Mouse (Mus musculus) neural tube, embryonic 13.5 days (tissue): ENCODE results near the gene Cacng5. TPM values are rescaled to one million over a fixed set of nuclear protein-coding genes. Genes with fewer than 3 reads are reported as not detected.

ENCODE experiments used
- ATAC-seq: fragments of 200-750 bp; cut with Nextera tagmentation; 2 replicates; pipeline ENCODE4 v1.8.0; 2017; ENCODE audit warnings: low read depth, mild to moderate bottlenecking, moderate TSS enrichment, moderate library complexity
- H3K27ac ChIP-seq: fragments of 300-500 bp; sonication (generic); replicated peaks from 2 replicates; pipeline ENCODE4 v1.5.1; 2015; ENCODE audit warnings: moderate library complexity, mild to moderate bottlenecking, inconsistent platforms
- H3K27me3 ChIP-seq: fragments of 300-500 bp; sonication (generic); 2 replicates; pipeline ENCODE4 v1.6.1; 2015; ENCODE audit warnings: mild to moderate bottlenecking, inconsistent platforms
- H3K36me3 ChIP-seq: fragments of 300-500 bp; sonication (generic); 2 replicates; pipeline ENCODE4 v1.6.1; 2015; ENCODE audit warnings: mild to moderate bottlenecking, inconsistent platforms
- H3K4me1 ChIP-seq: fragments of 300-500 bp; sonication (generic); replicated peaks from 2 replicates; pipeline ENCODE4 v1.6.1; 2015; ENCODE audit warnings: inconsistent platforms
- H3K4me2 ChIP-seq: fragments of 300-500 bp; sonication (generic); 2 replicates; pipeline ENCODE4 v1.6.1; 2015; ENCODE audit warnings: inconsistent platforms, mild to moderate bottlenecking, moderate library complexity
- H3K4me3 ChIP-seq: fragments of 300-500 bp; sonication (generic); 2 replicates; pipeline ENCODE4 v1.5.1; 2015; ENCODE audit warnings: mild to moderate bottlenecking, inconsistent platforms
- H3K9ac ChIP-seq: fragments of 300-500 bp; sonication (generic); 2 replicates; pipeline ENCODE4 v1.6.1; 2015; ENCODE audit warnings: moderate library complexity, mild to moderate bottlenecking, inconsistent platforms
- H3K9me3 ChIP-seq: fragments of 300-500 bp; sonication (generic); 2 replicates; pipeline ENCODE4 v1.6.1; 2016; ENCODE audit warnings: inconsistent platforms
- WGBS: fragments of 180-500 bp; shearing (Covaris S2); methylation state at CpG from one replicate; pipeline ENCODE4 v1.1.7; 2015; 5-methylcytosine and 5-hydroxymethylcytosine counted together
- polyA plus RNA-seq: library from polyadenylated mRNA; unstranded; fragments of >200 nt; fragmentation: Nextera tagmentation; extraction: Ambion mirVana; gene quantifications from 2 replicates; pipeline ENCODE4 v1.2.1, GENCODE M21; 2015

Gene Cacng5
- polyA plus RNA-seq: 7.3 and 9.5 TPM in 2 replicates

GRCm38 (mm10) chr11:107914634-107915226 lies at the start of gene Cacng5:
Gene Cacng5, minus strand, starts transcription at chr11:107915055.
- Histone ChIP-seq H3K4me1 (peaks cover 23% of the 10 kb centered on the region; the same call in 1 of the 2 replicates), H3K9ac (peak within 1 kb of the TSS; percentile 68), H3K4me2 (peak within 1 kb of the TSS; percentile 62), H3K27ac (no peak within 1 kb of the TSS), H3K36me3 (no peaks in the 10 kb centered on the region), H3K4me3 (peak within 1 kb of the TSS; percentile 44), H3K27me3 (peaks cover 29% of the 10 kb centered on the region), H3K9me3 (no peaks in the 10 kb centered on the region; the same call in 1 of the 2 replicates)
- peak; percentile 65; the same call in 1 of the 2 replicates for ATAC-seq
- 6% methylated on average over 36 of the region's 36 CpGs for WGBS

GRCm38 (mm10) chr11:107957566-107958350 lies 42.9 kb upstream of the Cacng5 start:
- Histone ChIP-seq H3K9ac (no peak overlapping the region), H3K27me3 (no peaks in the 10 kb centered on the region), H3K4me3 (no peak overlapping the region), H3K9me3 (no peaks in the 10 kb centered on the region), H3K27ac (peak overlapping the region; percentile 80), H3K4me2 (no peak overlapping the region), H3K36me3 (peaks cover 16% of the 10 kb centered on the region), H3K4me1 (peaks cover 29% of the 10 kb centered on the region)
- peak; percentile 69 for ATAC-seq
- 44% methylated on average over 13 of the region's 13 CpGs for WGBS

DNA sequence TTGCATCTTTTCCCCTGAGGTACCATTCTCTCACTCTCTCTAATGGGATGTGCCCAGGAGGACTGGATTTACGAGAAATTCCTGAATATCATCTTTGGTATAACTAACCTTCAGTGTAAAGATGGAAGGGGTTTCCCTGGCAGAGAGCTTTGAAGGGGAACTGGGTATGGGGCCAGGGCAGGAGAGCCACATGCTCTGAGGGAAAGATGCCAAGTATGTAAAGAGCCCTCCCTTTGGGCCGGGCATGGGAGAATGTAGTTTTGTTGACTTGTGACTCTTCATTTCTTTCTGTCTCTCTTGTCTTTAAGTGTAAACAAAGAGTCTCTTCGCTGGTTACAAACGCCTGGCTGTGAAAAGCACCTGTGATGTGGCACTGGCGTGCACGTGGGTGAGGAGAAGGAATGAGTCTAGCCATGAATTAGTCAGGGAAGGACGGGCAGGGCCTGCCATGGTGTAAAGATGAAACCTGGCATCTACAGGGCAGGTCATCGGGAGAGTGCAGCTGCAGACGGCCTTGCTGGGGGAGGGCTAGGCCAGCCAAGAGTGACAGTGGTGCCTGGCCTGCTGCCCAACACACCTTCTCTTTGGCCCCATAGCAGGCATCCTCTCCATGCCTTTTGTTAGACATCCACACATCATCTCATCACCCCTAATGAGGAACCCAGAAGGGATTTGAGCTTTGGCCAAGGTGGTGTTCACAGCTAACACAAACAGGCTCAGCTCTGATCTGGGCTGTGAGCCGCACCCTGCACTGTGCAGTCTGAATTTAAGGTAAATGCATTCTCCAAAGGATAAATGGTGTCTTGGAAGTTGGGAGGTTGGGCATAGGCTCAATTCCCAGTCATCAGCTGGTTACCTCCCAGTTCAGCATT lies 40.6 kb upstream of the Cacng5 start:
- Histone ChIP-seq H3K9me3 (no peaks in the 10 kb centered on the region), H3K27me3 (no peaks in the 10 kb centered on the region), H3K27ac (no peak overlapping the region), H3K9ac (no peak overlapping the region), H3K4me3 (no peak overlapping the region), H3K36me3 (peaks cover 12% of the 10 kb centered on the region), H3K4me2 (no peak overlapping the region), H3K4me1 (peaks cover 29% of the 10 kb centered on the region)
- ATAC-seq: no peak
- 84% methylated on average over 10 of the region's 10 CpGs for WGBS

- H3K4me2 ChIP-seq: no peak overlapping the region
- H3K9me3 ChIP-seq: no peaks in the 10 kb centered on the region
- ATAC-seq: no peak
- H3K4me3 ChIP-seq: no peak overlapping the region
- H3K9ac ChIP-seq: no peak overlapping the region
- WGBS: 90% methylated on average over 11 of the region's 11 CpGs
- peaks cover 9% of the 10 kb centered on the region; the same call in 1 of the 2 replicates for H3K4me1 ChIP-seq
- no peaks in the 10 kb centered on the region for H3K27me3 ChIP-seq
- H3K36me3 ChIP-seq: no peaks in the 10 kb centered on the region
- H3K27ac ChIP-seq: no peak overlapping the region
These were observed 36.6 kb upstream of the Cacng5 start for GRCm38 (mm10) chr11:107951431-107951830.

DNA sequence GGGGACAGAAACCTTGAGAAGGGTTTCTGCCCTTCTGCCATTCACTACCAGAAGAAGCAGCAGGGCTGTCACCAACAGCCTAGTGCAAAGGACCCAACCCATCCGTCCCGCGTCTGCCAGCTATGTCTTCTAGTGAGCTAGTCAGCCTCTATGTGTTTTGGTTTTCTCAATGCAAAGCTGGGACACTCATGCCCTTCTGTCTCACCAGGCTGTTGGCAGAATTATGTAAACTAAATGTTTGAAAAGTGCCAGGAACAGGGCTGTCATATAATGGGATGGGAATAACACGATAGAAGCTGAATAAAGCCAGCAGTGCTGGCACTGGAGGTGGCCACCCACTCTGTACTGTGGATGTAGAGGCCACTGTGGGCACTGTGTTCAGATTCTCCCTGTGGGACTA lies 35.8 kb upstream of the Cacng5 start:
- no peaks in the 10 kb centered on the region for H3K9me3 ChIP-seq
- ATAC-seq: no peak
- peaks cover 4% of the 10 kb centered on the region; the same call in 1 of the 2 replicates for H3K4me1 ChIP-seq
- H3K36me3 ChIP-seq: no peaks in the 10 kb centered on the region
- H3K4me2 ChIP-seq: no peak overlapping the region
- no peak overlapping the region for H3K9ac ChIP-seq
- no peak overlapping the region for H3K4me3 ChIP-seq
- no peaks in the 10 kb centered on the region for H3K27me3 ChIP-seq
- 95% methylated on average over 4 of the region's 4 CpGs for WGBS
- H3K27ac ChIP-seq: no peak overlapping the region

GRCm38 (mm10) chr11:107950211-107950610 lies 35.4 kb upstream of the Cacng5 start:
- H3K27ac ChIP-seq: no peak overlapping the region
- no peaks in the 10 kb centered on the region; the same call in 1 of the 2 replicates for H3K4me1 ChIP-seq
- no peaks in the 10 kb centered on the region for H3K27me3 ChIP-seq
- 75% methylated on average over 9 of the region's 9 CpGs for WGBS
- H3K9ac ChIP-seq: no peak overlapping the region
- H3K4me2 ChIP-seq: no peak overlapping the region
- H3K4me3 ChIP-seq: no peak overlapping the region
- ATAC-seq: no peak
- peaks cover under 1% of the 10 kb centered on the region; the same call in 1 of the 2 replicates for H3K36me3 ChIP-seq
- no peaks in the 10 kb centered on the region for H3K9me3 ChIP-seq

DNA sequence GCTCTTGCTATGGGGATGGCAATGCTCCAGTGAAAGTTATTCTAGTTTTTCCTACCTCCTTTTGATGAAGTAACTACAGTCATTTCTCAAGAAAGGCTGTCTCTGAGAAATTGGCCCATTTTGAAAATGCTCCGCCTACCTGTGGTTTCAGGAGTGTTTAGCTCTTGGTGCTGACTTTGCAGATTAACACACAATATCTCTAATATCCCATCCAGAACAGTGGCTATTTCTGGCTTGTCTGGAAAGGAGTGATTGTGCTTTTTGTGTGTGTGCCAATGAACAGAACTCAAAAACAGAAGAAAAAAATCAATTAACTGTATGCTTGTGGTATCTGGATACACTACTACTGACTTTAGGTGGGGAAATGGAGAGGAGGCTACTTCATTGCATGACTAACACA lies 33.1 kb upstream of the Cacng5 start:
- WGBS: 100% methylated on average over 1 of the region's 1 CpGs
- Histone ChIP-seq H3K9ac (no peak overlapping the region), H3K4me1 (no peaks in the 10 kb centered on the region), H3K4me3 (no peak overlapping the region), H3K9me3 (0 out of 2 replicates have a peak, but pooled peaks cover 5% of the 10 kb centered on the region), H3K36me3 (peaks cover 11% of the 10 kb centered on the region), H3K4me2 (no peak overlapping the region), H3K27ac (no peak overlapping the region), H3K27me3 (no peaks in the 10 kb centered on the region)
- no peak for ATAC-seq

- WGBS: 68% methylated on average over 5 of the region's 5 CpGs
- no peak overlapping the region for H3K27ac ChIP-seq
- no peak for ATAC-seq
These were observed 32.0 kb upstream of the Cacng5 start for GRCm38 (mm10) chr11:107946823-107947222.

GRCm38 (mm10) chr11:107936929-107937328 lies 22.1 kb upstream of the Cacng5 start:
- no peaks in the 10 kb centered on the region for H3K4me1 ChIP-seq
- H3K27me3 ChIP-seq: no peaks in the 10 kb centered on the region
- H3K9ac ChIP-seq: no peak overlapping the region
- ATAC-seq: no peak
- peaks cover 14% of the 10 kb centered on the region; the same call in 1 of the 2 replicates for H3K36me3 ChIP-seq
- no peak overlapping the region for H3K27ac ChIP-seq
- H3K9me3 ChIP-seq: no peaks in the 10 kb centered on the region
- WGBS: 90% methylated on average over 2 of the region's 2 CpGs
- no peak overlapping the region for H3K4me2 ChIP-seq
- H3K4me3 ChIP-seq: no peak overlapping the region

More at GRCm38 (mm10) chr11:107946823-107947222, 32.0 kb upstream of the Cacng5 start:
- Histone ChIP-seq H3K4me1 (no peaks in the 10 kb centered on the region), H3K27me3 (no peaks in the 10 kb centered on the region), H3K9ac (no peak overlapping the region), H3K4me3 (no peak overlapping the region), H3K9me3 (0 out of 2 replicates have a peak, but pooled peaks cover 5% of the 10 kb centered on the region), H3K4me2 (no peak overlapping the region), H3K36me3 (peaks cover 11% of the 10 kb centered on the region)

DNA sequence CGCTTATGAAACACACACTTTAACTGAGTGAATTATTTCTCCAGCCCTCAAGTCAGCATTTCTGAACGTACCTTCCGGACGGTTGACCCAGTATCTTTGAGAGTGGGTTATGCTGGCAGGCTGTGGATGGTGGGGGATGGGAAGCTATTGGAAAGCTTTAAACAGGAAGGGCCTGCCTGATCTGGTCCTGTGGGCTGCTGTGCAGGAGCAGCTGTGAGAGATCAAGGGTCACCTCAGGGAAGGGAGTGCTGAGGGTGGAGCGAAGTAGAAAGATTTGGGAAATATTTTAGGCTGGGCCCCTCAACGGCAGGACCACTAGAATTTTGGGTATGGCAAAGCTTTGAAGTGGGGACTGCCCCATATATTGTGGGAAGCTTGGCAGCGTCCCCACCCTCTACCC lies 16.9 kb upstream of the Cacng5 start:
- 77% methylated on average over 7 of the region's 7 CpGs for WGBS
- ATAC-seq: no peak
- Histone ChIP-seq H3K27ac (no peak overlapping the region), H3K4me2 (no peak overlapping the region), H3K9ac (no peak overlapping the region), H3K4me3 (no peak overlapping the region), H3K4me1 (no peaks in the 10 kb centered on the region), H3K27me3 (no peaks in the 10 kb centered on the region), H3K9me3 (no peaks in the 10 kb centered on the region), H3K36me3 (no peaks in the 10 kb centered on the region)

DNA sequence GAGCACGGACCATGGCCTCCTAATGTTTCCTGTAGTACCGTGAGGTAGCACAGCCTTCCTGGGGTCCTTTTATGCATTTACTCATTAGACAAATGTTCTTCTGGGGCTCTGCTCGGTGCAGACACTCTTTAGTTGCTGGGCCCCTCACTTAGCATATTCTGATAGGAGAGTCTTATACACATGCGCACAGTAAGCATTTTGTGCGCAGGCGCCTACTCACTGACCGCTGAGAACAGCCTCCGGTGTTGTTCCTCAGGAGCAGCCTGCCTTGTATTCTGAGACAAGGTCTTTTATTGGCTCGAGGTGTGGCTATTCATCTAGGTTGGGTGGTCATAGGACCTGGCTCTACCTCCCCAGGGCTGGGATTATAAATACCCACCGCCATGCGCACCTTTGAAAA lies 16.4 kb upstream of the Cacng5 start:
- 83% methylated on average over 11 of the region's 11 CpGs for WGBS
- H3K27me3 ChIP-seq: no peaks in the 10 kb centered on the region
- ATAC-seq: no peak
- H3K9me3 ChIP-seq: no peaks in the 10 kb centered on the region
- no peak overlapping the region for H3K4me3 ChIP-seq
- H3K4me2 ChIP-seq: no peak overlapping the region
- H3K4me1 ChIP-seq: no peaks in the 10 kb centered on the region
- no peak overlapping the region for H3K9ac ChIP-seq
- no peaks in the 10 kb centered on the region for H3K36me3 ChIP-seq
- H3K27ac ChIP-seq: no peak overlapping the region

DNA sequence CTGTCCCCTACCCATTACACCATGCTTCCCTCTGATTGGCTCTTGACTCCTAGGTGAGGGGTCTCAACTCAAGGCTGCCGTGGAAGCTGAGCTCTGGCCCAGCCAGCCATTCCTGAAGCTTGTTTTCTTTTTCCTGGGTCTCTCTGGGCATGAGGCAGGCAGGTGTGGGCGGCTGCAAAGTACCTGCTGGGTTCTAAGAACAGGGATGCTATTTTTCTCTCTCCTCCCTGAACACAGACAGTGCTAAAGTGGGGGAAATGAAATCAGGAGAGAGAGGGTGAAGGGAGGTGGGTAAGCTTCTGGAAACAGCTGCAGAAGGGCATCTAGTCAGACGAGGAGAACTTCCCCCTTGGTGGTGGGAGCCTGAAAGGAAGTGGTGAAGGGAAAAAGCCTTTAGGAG lies 14.9 kb upstream of the Cacng5 start:
- ATAC-seq: no peak
- H3K9me3 ChIP-seq: no peaks in the 10 kb centered on the region
- no peak overlapping the region for H3K4me2 ChIP-seq
- H3K9ac ChIP-seq: no peak overlapping the region
- no peaks in the 10 kb centered on the region for H3K36me3 ChIP-seq
- no peaks in the 10 kb centered on the region for H3K4me1 ChIP-seq
- 58% methylated on average over 3 of the region's 3 CpGs for WGBS
- H3K4me3 ChIP-seq: no peak overlapping the region
- no peaks in the 10 kb centered on the region for H3K27me3 ChIP-seq
- no peak overlapping the region for H3K27ac ChIP-seq
